Mouse (Mus musculus) monocyte, adult 2 months (primary cell): ENCODE measurements around the gene Zfp865.
"Not testable (repeated sequence)": the region's sequence is repeated elsewhere in the genome, so short reads cannot be mapped to it uniquely, and the experiment has no call there.

Experiments used
- DNase-seq, 2 experiments: peaks; one replicate each; pipeline ENCODE4 v3.0.0; 2022; ENCODE audit warnings: low spot score in 2 of 2, low read depth in 1 of 2

Zfp865 gene

DNA sequence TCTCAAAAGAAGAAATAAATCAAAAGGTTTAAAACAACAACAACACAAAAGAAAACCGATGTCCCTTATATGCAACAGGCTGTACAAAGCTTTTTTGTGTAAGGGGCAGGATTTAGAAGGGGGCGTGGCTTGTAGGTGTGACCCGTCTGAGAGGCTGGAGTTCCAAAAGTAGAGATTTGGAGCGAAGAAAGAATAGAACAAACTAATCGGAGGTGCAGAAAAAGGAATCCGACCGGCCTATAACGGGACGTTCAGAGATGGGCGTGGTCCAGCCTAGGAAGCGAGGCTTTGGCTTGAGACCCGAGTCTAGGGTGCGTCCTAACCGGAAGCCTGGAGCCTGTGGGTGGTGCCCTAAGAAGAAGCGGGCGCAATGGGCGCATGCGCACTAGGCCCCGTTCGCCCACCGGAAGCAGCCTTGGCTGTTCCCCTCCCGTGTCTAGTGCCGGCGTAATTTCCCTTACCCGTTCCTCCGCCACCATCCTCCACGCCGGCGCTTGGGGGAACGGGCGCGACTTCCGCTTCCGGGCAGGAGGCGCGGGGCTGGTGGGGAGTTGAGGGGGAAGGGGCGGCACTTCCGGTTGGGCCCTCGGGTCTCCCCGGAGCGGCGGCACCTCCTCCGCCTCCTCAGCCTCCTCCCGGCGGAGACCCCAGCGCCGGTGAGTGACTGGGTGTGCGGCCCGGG is at the start of gene Zfp865, which contains the start of gene Ccdc106:
TSS of gene Zfp865 (plus strand) at position 377 of the 682 bp plus-strand sequence.
TSS of gene Ccdc106 (plus strand) at position 554 of the 682 bp plus-strand sequence.
- peak; percentile 97 to 99 for DNase-seq

DNA sequence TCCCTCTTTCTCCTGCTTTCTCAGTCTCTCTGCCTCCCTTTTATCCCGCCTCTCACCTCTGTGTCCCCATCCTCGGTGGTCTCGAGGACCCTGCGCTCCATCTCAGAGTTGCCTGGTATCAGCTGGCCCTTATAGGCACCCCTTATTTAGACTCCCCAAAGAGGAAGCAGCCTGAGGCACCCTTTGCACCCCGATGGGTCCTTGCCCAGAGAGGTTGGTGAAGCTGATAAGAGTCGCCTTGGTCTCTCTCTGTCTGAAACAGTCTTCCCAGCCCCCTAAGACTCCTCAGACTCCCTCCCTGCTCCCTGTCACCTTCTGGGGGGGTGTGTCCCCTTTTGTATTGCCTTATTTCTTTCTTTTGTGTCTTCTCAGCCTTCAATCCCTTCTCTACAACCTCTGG is 49.1 kb upstream of the Zfp865 start, which contains the start of gene Sbk3:
TSS of gene Sbk3 (minus strand) at position 101 of the 400 bp plus-strand sequence.
- no peak for DNase-seq

DNA sequence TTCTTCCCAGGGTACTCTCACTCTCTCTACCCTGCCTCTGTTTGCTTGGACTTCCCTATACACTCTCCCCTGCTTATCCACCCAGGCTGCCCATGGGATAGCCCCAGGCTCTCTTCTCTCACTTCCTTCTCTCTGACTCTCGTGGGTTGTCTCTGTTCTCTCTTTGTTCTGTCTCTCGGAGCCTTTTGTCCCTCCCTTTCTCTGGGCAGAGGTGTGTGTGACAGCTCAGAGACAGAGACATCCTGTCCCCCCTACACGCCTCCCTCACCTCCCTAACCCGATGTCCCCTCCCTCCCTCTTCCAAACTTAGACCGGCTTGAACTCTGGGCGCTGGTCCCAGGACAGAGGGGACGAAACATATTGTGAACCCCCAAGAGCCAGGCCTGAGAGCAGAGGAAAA is 48.5 kb upstream of the Zfp865 start:
- DNase-seq, result no peak

DNA sequence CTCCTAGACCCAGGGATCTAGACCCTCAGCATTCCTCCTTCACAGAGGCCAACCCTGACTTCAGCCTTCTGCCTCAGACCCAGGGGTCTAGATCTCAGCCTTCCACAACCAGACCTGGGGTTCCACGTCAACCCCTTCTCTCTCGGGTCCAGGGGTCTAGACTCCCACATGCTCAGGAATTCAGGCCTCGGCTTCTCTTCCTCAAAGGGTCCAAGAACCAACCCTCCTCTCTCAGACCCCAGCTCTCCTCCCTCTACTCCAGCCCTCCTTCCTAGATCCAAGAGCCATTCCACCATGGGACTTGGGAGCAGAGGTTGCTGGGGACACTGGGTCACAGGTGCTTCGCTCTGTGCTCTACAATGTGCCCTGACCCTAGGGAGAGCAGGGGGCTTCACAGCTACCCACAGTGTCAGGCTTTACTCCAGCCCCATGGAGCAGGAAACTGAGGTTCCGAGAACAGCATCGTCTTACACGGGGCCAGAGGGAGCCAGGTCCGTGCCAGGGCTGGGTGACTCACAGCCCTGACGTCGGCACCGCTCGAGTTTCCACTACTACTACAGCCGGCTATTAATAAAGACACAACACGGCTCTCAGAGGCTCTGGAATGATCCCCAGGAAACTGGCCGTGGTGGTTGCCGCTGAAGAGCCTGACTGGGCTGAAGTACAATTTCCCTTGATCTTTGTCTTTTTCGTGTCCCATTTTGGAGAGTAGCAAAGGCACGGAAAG is 47.7 kb upstream of the Zfp865 start:
- no peak for DNase-seq

DNA sequence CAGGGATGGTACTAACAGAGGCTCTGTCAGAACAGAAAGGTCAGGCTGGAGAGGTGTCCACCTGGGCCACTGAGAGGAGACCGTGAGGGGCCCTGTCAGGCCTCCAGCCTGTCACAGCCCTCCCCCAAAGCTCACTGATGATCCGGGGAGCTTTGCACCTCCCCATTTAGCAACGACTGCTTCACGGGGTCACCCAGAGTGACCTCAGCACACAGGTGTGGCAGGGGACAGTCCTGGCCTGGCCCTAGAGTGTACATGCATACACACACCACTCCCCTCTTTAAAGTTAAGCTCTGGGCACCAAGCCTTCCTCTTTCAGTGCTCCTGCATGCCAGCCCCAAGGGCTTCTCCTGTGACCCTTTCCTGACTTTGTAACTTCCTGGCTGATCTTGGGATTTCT is 44.7 kb upstream of the Zfp865 start:
- DNase-seq, result no peak

DNA sequence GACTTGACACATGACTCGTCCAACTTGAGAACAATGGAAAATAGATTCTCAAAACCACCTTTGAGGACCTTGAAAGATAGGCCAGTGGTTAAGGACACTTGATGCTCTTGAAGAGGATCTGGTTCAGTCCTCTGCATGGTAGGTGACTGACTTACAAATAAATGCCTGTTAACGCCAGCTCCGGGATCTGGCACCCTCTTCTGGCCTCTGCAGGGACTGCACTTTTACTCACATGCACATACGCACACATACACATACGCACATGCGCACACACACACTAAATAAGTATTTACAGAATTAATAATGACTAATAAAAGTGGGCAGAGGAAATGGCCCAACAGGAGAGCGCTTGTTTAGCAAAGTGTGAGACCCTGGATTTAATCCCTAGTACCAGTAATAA is 43.3 kb upstream of the Zfp865 start:
- DNase-seq, result no peak

DNA sequence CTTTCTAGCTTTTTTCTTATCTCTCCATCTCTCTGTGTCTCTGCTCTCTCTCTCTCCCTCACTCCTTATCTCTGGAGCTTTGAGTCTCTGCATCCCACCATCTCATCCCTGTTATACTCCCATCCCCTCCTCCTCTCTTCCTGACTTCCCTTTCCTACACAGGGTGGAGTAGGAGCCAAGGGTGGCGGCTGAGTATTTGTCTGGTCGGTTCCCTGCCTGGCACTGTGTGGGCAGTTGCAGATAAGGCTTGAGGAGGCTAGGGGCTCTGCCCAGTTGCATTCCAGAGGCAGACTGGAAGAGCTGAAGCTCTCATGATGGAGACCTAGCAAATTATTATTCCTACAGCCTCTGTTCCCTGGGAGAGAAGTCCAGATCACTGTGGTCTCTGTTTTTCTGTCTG is 31.9 kb upstream of the Zfp865 start:
- DNase-seq, result no peak

DNA sequence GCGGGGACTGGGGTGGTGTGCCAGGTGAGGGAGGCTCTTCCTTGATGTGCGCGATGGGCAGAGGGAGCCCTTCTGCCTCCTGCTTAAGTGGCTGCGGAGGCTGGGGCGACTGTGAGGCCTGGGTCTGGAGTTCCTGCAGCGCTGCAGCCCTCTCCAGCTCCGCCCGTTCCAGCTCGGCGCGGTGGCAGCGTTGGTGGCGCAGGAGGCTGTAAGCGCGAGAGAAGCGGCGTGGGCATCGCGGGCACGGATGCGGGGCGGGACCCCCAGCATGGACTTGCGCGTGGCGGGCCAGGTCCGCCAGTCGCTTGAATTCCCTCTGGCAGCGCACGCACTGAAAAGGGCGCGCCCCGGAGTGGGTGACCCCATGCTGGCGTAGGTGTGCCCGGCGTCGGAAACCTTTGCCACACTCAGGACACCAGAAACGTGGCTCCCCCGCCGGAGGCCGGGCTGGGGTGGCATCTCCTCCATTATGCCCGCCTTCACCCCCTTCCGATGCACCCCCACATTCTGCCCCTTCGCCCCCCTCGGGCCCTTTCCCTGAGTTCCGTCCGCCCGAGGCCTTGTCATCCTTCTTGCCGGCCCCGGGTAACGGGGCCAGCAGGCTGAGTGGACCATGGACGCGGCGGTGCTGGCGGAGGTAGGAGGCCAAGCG is 26.7 kb upstream of the Zfp865 start:
- no peak for DNase-seq

DNA sequence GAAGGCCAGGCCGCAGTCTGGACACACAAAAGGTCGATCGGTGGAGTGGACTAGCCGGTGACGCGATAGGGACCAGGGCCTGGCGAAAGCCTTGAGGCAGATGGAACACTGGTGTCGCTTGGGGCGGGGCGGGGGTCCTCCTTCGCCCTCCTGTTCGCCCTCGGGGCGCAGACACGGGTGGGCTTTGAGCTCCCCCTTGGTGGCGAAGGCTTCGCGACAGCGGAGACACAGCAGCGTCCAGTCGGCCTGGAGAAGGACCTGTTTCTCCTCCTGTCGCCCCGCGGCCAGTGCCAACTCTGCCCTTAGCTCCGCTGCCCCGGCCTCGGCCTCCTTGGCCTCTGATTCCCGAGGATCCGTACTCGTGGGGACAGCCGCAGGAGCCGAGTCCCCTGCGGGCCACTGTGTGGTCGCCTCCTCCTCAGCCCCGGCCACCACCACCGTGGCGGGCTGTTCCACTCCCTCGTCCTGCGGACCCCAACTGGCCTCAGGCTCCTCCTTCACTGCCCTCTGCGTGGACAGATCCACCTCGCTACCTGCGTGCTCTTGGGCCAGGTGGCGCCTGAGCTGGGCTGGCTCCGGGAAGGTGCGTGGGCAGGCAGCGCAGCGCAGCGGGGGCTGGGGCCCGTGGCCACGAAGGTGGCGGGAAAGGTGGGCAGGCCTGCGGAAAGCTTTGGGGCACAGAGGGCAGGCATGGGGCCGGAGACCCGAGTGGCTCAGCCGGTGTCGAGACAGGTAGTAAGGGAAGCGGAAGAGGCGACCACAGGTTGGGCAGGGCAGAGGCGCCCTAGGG is 26.0 kb upstream of the Zfp865 start:
- no peak for DNase-seq

DNA sequence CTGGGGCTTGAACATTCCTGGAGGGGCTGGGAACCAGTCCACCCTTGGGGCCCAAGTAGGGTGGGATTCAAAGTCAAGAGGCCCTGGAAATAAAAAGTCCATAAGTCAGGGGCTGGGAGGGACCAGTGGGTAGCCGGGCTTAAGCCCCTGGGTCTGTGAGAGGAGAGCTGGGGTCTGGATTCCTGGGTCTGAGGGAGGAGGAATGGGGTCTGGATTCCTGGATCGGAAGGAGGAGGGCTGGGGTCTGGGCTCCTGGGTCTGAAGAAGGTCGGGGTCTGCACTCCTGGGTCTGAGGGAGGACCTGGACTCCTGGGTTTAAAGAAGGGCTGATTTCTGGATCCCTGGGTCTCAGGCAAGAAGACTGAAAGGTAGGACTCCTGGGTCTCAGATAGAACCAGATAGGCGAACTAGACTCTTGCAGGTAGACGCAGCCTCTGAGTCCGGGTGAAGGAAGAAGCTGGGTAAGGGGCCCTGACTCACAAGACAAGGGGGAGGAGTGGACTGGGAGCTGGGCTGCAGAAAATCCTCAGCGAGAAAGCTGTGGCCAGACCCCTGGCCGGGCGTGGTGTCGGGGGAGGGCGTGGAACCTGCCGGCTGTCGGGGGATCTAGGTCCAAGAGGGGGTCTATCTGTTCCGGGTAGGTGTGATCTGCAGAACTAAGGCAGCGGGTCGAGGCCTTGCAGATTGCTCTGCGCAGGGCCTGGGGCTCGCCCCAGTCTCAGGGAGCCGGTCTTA is 24.7 kb upstream of the Zfp865 start:
- DNase-seq, result no peak

DNA sequence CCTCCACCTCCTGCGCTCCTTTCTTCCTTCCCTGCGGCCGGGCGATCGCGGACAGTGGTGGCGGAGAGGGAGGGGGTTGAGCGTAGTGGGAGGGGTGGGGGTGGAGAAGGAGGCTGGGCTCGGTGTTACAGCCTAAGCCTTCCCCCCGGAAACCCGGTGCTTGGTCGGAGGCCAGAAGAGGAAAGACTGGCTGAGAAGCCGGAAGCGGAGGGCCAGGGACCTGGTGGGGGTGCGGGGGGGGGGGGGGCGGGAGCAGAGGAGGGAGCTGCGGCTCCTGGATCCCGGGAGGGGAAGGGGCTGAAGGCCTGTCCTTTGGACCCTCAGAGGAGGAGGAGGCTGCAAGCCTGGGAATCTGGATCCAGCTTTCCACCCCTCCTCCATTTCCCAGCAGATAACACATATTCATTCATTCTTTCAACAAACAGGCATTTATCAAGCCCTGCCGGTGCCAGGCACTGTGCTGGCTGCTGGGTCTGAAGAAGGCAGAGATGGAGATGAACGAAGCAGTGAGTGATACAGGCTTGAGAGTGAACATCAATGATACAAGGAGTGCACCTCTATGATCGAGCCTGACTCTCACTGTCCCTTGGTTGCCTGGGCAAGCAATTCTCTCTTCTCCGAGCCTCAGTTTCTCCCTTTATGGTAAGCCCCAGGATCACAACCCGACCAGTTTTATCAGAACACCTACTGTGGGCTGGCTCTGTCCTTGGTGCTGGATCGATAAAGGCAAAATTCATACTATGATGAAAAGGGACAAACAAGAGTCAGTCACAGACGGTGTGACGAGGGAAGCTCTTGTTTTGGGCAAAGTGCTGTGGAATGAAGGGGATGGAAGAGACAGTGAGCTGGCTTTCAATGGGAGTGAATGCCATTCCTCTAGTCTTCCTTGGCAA is 23.9 kb upstream of the Zfp865 start, which contains the start of gene Zfp579:
TSS of gene Zfp579 (minus strand) at position 156 of the 893 bp plus-strand sequence.
- peak in 1 of 2 experiments; percentile 22 for DNase-seq

DNA sequence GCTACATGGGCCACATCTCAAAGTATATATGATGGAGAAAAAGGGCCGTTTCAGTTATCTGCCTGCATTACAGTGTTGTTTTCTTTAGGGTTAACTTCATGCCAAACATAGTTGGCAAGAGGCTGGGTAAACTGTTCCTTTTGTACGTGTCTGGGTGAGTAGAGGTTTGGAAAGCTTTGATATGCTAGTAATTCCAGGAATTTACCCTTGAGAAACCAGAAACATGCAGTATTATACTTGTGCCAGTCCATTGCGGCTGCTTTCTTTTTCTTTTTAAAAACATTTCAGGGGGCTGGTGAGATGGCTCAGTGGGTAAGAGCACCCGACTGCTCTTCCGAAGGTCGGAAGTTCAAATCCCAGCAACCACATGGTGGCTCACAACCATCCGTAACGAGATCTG is 23.2 kb upstream of the Zfp865 start:
- DNase-seq, result no peak

DNA sequence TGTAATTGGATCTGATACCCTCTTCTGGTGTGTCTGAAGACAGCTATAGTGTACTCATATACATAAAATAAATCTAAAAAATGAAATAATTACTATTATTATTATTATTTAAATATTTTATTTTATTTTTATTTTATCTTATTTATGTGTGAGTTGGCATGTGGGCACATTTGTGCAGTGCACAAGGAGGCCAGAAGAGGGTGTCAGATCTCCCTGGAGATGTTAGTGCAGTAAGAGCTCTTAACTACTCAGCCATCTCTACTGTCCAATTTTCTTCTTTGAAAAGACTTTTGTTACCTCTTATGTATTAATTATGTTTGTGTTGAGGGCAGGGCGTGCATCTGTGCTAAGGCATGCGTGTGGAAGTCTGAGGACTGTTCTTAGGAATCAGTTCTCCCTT is 20.3 kb upstream of the Zfp865 start:
- DNase-seq, result no peak

DNA sequence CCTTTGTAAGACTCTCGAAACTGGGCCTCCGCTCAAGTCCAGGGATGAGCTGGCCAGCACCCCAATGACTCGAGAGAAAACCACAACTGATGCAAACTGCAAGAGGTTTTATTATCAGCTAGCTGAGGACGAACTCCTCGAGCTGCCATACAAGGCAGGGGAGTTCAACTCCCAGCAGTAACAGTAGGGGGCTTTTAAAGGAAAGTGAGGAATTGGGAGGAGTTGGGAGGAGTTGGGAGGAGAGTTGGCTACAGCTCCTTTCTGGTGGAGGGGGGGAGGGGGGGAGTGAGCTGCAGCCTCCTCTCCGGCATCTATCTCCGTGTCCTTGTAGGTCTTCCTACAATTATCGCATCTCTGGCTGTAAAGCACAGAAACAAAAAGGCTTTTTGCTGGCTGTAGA is 17.3 kb upstream of the Zfp865 start:
- DNase-seq, result not testable (repeated sequence)

DNA sequence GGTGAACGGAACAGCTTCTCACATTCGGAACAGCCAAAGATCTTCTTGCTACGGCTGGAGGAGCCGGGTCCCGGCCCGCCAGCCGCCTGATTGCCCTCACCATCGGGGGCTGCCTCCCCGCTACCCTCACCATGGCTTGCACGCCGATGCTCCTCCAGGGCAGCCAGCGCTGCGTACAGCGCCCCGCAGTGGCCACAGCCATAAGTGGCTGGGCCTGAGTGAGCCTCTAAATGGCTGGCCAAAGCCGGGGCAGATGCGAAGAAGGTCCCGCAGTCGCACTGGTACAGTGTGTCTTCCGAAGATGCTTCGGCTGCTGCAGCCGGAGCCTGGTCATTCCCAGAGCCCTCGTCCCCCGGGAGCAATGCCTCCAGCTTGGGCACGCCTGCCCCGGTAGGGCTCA is 11.9 kb upstream of the Zfp865 start:
- DNase-seq, result no peak

DNA sequence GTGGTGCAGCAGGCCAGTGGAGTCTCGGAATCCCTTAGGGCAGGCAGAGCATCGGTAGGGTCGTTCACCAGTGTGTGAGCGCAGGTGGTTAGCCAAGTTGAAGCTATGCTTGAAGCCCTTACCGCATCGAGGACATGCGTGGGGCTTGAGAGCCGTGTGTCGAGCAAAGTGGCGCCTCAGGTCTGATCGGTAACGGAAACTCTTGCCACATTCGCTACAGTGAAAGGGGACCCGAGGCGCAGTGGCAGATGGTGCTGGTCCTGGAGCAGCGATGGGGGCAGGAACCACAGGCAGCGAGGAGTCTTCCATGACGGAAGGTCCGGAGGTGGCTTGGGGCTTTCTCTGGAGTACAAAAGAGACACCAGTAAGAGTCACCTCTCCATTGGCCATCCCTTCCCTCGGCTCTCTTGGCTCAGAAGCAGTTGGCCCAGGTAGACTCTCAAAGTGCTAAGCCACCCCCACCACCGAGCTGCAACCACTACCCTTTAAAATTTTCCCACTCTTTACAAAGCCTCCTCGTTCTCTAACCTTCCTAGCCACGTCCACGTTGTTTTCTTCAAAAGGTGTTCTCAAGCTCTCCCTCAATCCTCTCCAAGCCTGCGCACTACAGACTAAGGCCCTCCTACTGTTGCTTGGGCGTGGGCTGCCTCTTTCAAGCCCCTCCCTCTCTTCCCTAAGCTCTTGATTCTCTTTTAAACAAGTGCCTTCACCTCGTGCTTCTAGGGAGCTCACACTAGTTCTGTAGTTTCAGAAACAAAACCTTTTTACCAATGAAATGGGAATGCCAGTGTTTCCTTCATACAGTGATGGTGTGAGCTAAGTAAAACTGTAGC is 7.3 kb upstream of the Zfp865 start:
- DNase-seq, result no peak

DNA sequence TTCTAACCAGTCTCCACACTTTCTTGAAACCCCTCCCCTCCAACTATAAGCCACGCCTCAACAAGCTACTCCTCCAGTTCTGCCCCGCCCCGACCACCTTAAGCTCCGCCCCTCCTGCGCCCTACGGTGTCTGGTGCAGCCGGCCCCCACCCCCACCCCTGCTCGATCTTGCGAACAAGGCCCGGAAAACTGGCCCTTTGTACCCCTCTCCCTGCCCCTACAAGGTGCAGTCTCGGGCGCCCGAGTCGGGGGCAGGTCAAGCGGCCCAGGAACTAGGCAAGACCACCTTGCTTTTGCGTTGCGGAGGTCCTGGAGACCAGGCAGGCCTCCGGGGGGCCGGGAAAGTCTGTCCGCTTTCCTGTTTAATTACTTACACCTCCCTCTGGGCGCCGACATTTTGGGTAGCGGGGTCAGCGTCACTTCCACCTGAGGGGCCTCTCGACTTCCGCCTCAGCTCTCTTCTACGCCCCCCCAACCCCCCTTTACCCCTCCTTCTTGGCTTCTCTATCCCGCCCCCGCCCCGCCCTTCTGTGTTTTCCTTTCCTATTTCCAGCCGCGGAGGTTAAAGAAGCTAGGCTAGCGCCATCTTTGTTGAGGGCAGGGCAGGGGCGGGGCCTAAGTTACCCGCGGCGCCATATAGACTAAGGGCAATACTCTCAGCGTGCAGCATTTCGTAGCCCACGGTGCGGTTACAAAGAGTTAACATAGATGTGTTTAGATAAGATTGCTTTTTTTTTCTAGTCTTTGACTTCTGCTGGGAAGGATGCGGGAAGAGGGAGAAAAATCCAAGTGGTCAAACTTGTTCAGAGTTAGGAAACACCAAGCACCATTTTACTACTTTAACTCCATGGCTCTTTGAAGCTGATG is 5.7 kb upstream of the Zfp865 start, which contains the start of the genes Zfp524 and Fiz1:
TSS of gene Zfp524 (plus strand) at position 165 of the 867 bp plus-strand sequence.
TSS of gene Fiz1 (minus strand) at position 447 of the 867 bp plus-strand sequence.
- DNase-seq, result peak; percentile 88 to 96
